Mouse (Mus musculus) megakaryocyte, embryonic 14.5 days (primary cell): ENCODE results near the gene Ube2e1.

Source experiments
- FLI1 ChIP-seq: IDR thresholded peaks from 2 replicates; pipeline ENCODE4 v1.6.1; 2012; ENCODE audit warnings: low read length, inconsistent platforms, mixed read lengths
- GATA1 ChIP-seq: IDR thresholded peaks from 3 replicates; pipeline ENCODE4 v1.6.1; 2012; ENCODE audit warnings: mixed read lengths, low read length, inconsistent platforms, borderline replicate concordance

DNA sequence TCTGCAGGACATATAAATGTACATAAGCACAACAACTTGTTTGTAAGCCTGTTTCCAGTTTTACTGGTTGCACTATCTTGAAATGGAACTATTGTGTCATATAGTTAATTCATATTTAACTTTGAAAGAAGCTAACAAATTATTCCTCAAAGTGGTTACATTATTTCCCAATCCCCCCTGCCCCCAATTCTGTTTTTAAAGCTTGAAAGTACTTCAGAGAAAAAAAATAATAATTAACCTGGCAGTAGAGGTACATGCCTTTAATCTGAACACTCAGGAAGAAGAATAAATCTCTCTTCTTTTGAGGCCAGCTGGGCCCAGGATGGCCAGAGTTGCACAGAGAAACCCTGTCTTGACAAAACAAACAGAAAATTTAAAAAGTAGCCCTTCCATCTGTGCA, 37.4 kb upstream of the Ube2e1 start:
- TF ChIP-seq GATA1, result no peak
- TF ChIP-seq FLI1, result no peak
